Mouse (Mus musculus) heart, embryonic 14.5 days (tissue): ENCODE results near the gene Atp8a1. TPM values are rescaled to one million over a fixed set of nuclear protein-coding genes. Genes with fewer than 3 reads are reported as not detected.

ENCODE experiments used
- ATAC-seq: fragments of 200-750 bp; cut with Nextera tagmentation; 2 replicates; pipeline ENCODE4 v1.8.0; 2017; ENCODE audit warnings: low read depth, moderate TSS enrichment; ENCODE audit not compliant: insufficient number of reproducible peaks, insufficient read depth, low FRiP score
- H3K27ac ChIP-seq, 2 experiments: fragments of 200-500 bp in 1 of 2; fragments of 300-500 bp in 1 of 2; sonication (generic) in 1 of 2; replicated peaks in 1 of 2; 2 replicates each; pipeline ENCODE4 v1.5.1; 2012 to 2014; ENCODE audit warnings: low read depth in 2 of 2, low read length in 2 of 2, control low read depth in 1 of 2, mild to moderate bottlenecking in 1 of 2, mixed read lengths in 1 of 2; ENCODE audit not compliant: control insufficient read depth in 1 of 2, insufficient read depth in 1 of 2
- H3K27me3 ChIP-seq: fragments of 300-500 bp; sonication (generic); 2 replicates; pipeline ENCODE4 v1.6.1; 2014; ENCODE audit warnings: mild to moderate bottlenecking, low read length, control low read depth; ENCODE audit not compliant: control insufficient read depth, insufficient read depth
- H3K36me3 ChIP-seq: fragments of 300-500 bp; sonication (generic); 2 replicates; pipeline ENCODE4 v1.6.1; 2014; ENCODE audit warnings: mild to moderate bottlenecking, control low read depth, low read length, mixed read lengths; ENCODE audit not compliant: control insufficient read depth, insufficient read depth
- H3K4me1 ChIP-seq, 2 experiments: fragments of 200-500 bp in 1 of 2; fragments of 300-500 bp in 1 of 2; sonication (generic) in 1 of 2; 2 replicates each; pipeline ENCODE4 v1.6.1; 2012 to 2014; ENCODE audit warnings: low read length in 2 of 2, control low read depth in 1 of 2, mixed read lengths in 1 of 2; ENCODE audit not compliant: control insufficient read depth in 2 of 2, insufficient read depth in 2 of 2
- H3K4me2 ChIP-seq: fragments of 300-500 bp; sonication (generic); 2 replicates; pipeline ENCODE4 v1.6.1; 2014; ENCODE audit warnings: mild to moderate bottlenecking, low read length
- H3K4me3 ChIP-seq, 2 experiments: fragments of 200-500 bp in 1 of 2; fragments of 300-500 bp in 1 of 2; sonication (generic) in 1 of 2; 2 replicates each; pipeline ENCODE4 v1.5.1; 2012 to 2014; ENCODE audit warnings: low read length in 2 of 2, mild to moderate bottlenecking in 2 of 2, control low read depth in 1 of 2, low read depth in 1 of 2, moderate library complexity in 1 of 2; ENCODE audit not compliant: control insufficient read depth in 1 of 2, insufficient read depth in 1 of 2
- H3K9ac ChIP-seq: fragments of 300-500 bp; sonication (generic); 2 replicates; pipeline ENCODE4 v1.6.1; 2014; ENCODE audit warnings: mild to moderate bottlenecking, low read length
- H3K9me3 ChIP-seq: fragments of 300-500 bp; sonication (generic); 2 replicates; pipeline ENCODE4 v1.6.1; 2016; ENCODE audit warnings: low read length, control low read depth; ENCODE audit not compliant: control insufficient read depth
- WGBS: fragments of 180-500 bp; shearing (Covaris S2); extraction: QIAGEN DNeasy Blood & Tissue Kit; methylation state at CpG from one replicate; pipeline ENCODE4 v1.1.7; 2014; 5-methylcytosine and 5-hydroxymethylcytosine counted together
- polyA plus RNA-seq: library from polyadenylated mRNA; unstranded; fragments of >200 nt; fragmentation: Nextera tagmentation; extraction: Ambion mirVana; gene quantifications from 2 replicates; pipeline ENCODE4 v1.2.1, GENCODE M21; 2014

The Atp8a1 gene
- polyA plus RNA-seq, 1 experiment from 2014 or later: 8.9 TPM

DNA sequence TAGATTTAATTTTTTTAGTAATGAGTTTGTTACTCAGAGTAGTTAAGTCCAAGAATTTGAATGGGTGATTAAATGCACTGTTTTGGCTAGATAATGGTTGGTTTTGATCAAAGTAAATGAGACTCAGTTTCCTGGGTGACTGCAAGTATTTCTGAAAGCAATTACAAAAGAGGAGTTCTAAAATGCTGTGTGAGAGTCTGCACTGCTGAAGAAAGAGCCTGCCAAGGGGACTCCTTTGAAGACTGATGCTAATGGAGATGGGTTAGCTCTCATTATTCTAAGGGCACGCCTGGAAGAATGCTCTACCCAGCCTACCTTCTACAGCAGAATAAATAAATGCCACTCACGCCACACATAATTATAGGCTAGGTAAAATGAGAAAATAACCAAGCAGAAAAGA is 94.2 kb downstream of the Atp8a1 start:
- no peak overlapping the region for H3K4me3 ChIP-seq
- no peak overlapping the region for H3K27ac ChIP-seq
- no peak for ATAC-seq
- H3K9me3 ChIP-seq: no peaks in the 10 kb centered on the region
- no peaks in the 10 kb centered on the region for H3K36me3 ChIP-seq
- 84% methylated on average over 2 of the region's 2 CpGs for WGBS
- H3K4me2 ChIP-seq: no peak overlapping the region
- H3K4me1 ChIP-seq: no peaks in the 10 kb centered on the region
- no peaks in the 10 kb centered on the region for H3K27me3 ChIP-seq
- no peak overlapping the region for H3K9ac ChIP-seq

- H3K9me3 ChIP-seq: no peaks in the 10 kb centered on the region
- 73% methylated on average over 10 of the region's 10 CpGs for WGBS
- H3K27me3 ChIP-seq: no peaks in the 10 kb centered on the region
- no peak overlapping the region for H3K27ac ChIP-seq
- no peak overlapping the region for H3K4me2 ChIP-seq
- no peaks in the 10 kb centered on the region for H3K36me3 ChIP-seq
- no peak overlapping the region for H3K9ac ChIP-seq
- no peak overlapping the region for H3K4me3 ChIP-seq
- ATAC-seq: no peak
- H3K4me1 ChIP-seq: no peaks in the 10 kb centered on the region
Observed at GRCm38 (mm10) chr5:67752629-67753028, 94.6 kb downstream of the Atp8a1 start.

GRCm38 (mm10) chr5:67752007-67752406 is 95.2 kb downstream of the Atp8a1 start:
- Histone ChIP-seq H3K27ac (no peak overlapping the region), H3K4me2 (no peak overlapping the region), H3K4me3 (no peak overlapping the region), H3K27me3 (no peaks in the 10 kb centered on the region), H3K9me3 (no peaks in the 10 kb centered on the region), H3K9ac (no peak overlapping the region), H3K36me3 (no peaks in the 10 kb centered on the region), H3K4me1 (no peaks in the 10 kb centered on the region)
- 42% methylated on average over 3 of the region's 3 CpGs for WGBS
- no peak for ATAC-seq

- H3K4me1 ChIP-seq: no peaks in the 10 kb centered on the region
- 0 out of 2 replicates have a peak, but pooled peaks cover 4% of the 10 kb centered on the region for H3K9me3 ChIP-seq
- ATAC-seq: no peak
Observed at GRCm38 (mm10) chr5:67739261-67739660, 108.0 kb downstream of the Atp8a1 start.

DNA sequence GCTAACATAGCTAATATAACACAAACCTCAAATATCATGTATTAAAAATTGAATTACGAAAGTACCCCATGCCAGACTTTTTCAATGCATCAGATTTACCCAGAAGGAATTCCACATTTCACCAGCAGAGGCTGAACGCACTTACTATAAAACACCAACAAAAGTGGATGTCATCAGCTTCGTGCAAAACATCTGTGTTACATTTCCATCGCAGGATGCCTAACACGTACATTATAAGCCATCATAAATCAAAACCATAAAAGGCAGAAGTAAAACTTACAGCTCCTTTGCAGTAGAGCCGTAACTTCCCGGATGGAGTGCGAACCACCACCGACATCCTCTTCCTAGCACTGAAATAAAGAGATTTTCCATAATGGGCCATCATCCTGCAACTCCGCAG is 109.1 kb downstream of the Atp8a1 start:
- Histone ChIP-seq H3K9me3 (0 out of 2 replicates have a peak, but pooled peaks cover 4% of the 10 kb centered on the region), H3K4me1 (no peaks in the 10 kb centered on the region), H3K9ac (no peak overlapping the region), H3K4me2 (no peak overlapping the region), H3K27ac (no peak overlapping the region), H3K27me3 (no peaks in the 10 kb centered on the region), H3K4me3 (no peak overlapping the region), H3K36me3 (no peaks in the 10 kb centered on the region)
- WGBS: 88% methylated on average over 10 of the region's 10 CpGs
- ATAC-seq: no peak

More at GRCm38 (mm10) chr5:67739261-67739660, 108.0 kb downstream of the Atp8a1 start:
- H3K27ac ChIP-seq: no peak overlapping the region
- H3K4me3 ChIP-seq: no peak overlapping the region
- H3K36me3 ChIP-seq: 0 out of 2 replicates have a peak, but pooled peaks cover 3% of the 10 kb centered on the region
- no peaks in the 10 kb centered on the region for H3K27me3 ChIP-seq
- no peak overlapping the region for H3K9ac ChIP-seq
- WGBS: 75% methylated on average over 3 of the region's 3 CpGs
- no peak overlapping the region for H3K4me2 ChIP-seq

DNA sequence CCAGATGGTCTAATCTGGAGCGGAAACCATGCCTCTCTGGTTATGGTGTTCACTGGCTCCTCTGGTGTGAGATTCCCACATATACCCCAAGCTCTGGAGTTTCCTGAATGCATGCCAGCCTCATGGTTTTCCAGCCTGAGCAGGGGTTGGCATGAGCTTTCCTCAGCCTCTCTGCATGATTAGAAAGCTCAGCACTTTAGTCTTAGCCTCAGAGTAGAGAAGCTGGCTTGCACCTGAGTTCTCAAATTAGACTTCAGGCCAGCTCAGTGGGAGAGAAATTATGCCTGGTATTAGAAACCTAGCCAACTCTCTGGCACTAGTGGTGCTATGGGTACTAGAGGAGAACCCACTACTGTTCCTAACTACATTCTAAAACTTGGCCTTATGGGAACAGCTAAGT is 111.5 kb downstream of the Atp8a1 start:
- no peak overlapping the region for H3K27ac ChIP-seq
- no peaks in the 10 kb centered on the region for H3K27me3 ChIP-seq
- 100% methylated on average over 1 of the region's 1 CpGs for WGBS
- no peaks in the 10 kb centered on the region for H3K36me3 ChIP-seq
- no peak for ATAC-seq
- no peak overlapping the region for H3K4me2 ChIP-seq
- 0 out of 2 replicates have a peak, but pooled peaks cover 4% of the 10 kb centered on the region for H3K9me3 ChIP-seq
- no peak overlapping the region for H3K4me3 ChIP-seq
- H3K4me1 ChIP-seq: no peaks in the 10 kb centered on the region
- H3K9ac ChIP-seq: no peak overlapping the region

- no peaks in the 10 kb centered on the region for H3K36me3 ChIP-seq
- H3K9me3 ChIP-seq: 0 out of 2 replicates have a peak, but pooled peaks cover 4% of the 10 kb centered on the region
- ATAC-seq: no peak
- H3K4me1 ChIP-seq: no peaks in the 10 kb centered on the region
- no peak overlapping the region for H3K4me3 ChIP-seq
- H3K27me3 ChIP-seq: no peaks in the 10 kb centered on the region
- H3K9ac ChIP-seq: no peak overlapping the region
- 72% methylated on average over 9 of the region's 9 CpGs for WGBS
- no peak overlapping the region for H3K27ac ChIP-seq
- no peak overlapping the region for H3K4me2 ChIP-seq
Observed at GRCm38 (mm10) chr5:67733551-67734258, 113.5 kb downstream of the Atp8a1 start.

DNA sequence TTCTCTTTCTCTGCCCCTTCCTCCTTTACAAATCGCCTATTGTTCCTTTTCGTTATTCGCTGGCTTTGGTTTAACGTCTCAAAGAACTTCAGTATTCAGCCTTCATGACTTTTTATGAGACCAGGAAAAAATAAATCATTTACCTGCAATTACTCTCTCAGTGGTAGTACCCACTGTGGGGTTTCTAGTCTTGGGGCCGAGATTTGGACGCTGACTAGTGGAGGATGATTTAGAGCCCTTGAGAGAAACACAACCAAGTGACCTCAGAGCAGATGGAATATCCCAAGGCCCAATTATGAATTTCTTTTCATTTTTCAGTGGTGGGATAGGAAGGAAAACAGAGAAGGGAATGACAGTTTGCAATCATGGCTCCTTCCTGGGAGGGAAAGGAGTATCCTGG is 114.1 kb downstream of the Atp8a1 start:
- no peak overlapping the region for H3K9ac ChIP-seq
- no peaks in the 10 kb centered on the region for H3K36me3 ChIP-seq
- H3K9me3 ChIP-seq: 0 out of 2 replicates have a peak, but pooled peaks cover 4% of the 10 kb centered on the region
- no peaks in the 10 kb centered on the region for H3K4me1 ChIP-seq
- H3K27ac ChIP-seq: no peak overlapping the region
- H3K4me3 ChIP-seq: no peak overlapping the region
- no peaks in the 10 kb centered on the region for H3K27me3 ChIP-seq
- WGBS: 88% methylated on average over 6 of the region's 6 CpGs
- ATAC-seq: no peak
- no peak overlapping the region for H3K4me2 ChIP-seq
